Mouse (Mus musculus): Measurements from ENCODE around the gene Gm47969.

DNA sequence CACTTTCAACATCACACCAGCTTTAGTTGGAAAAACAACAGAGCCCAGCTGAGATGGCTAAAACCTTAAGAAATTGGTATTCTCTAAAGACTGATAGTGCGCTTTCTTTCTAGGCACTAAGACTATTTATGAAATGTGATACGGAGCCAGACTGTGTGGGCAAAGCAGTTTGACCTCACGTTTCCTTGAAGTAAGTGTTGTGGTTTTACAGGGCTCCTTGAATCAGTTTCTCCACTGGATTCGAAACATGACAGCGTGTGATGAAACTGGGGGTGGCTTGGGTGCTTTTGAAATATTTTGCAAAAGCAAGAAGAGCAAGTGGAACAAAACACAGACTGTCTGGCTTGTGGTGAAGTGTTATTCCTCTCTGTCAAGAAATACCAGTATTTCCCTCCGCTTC is 32.3 kb downstream of the Gm47969 start:
- no peak for TF ChIP-seq POLR2A (IDR thresholded peaks at IDR 0.05; ENCODE audit: control insufficient read depth, low read depth, low read length)
- TF ChIP-seq CTCF (IDR thresholded peaks at IDR 0.05; ENCODE audit: control insufficient read depth, insufficient read depth, insufficient replicate concordance, low read depth, low read length) = no peak
